Mouse (Mus musculus) cerebellum, adult 2 months (tissue): ENCODE measurements at regions not wholly inside any gene's neighbourhood (a gene's known extent, or its start where the extent isn't known, plus 50 kb on each side); places are given as distances from the start of the nearest gene placed in this dataset.

Experiments
- DNase-seq, 2 experiments: peaks; one replicate each; pipeline ENCODE4 v3.0.0; 2021
- H3K27ac ChIP-seq: fragments of 200-500 bp; 2 replicates; pipeline ENCODE4 v1.5.1; 2012; ENCODE audit warnings: low read length, control low read depth, inconsistent platforms; ENCODE audit not compliant: insufficient read depth
- H3K27me3 ChIP-seq: fragments of 200-500 bp; 2 replicates; pipeline ENCODE4 v1.6.1; 2012; ENCODE audit warnings: inconsistent platforms, mild to moderate bottlenecking, low read length, moderate library complexity; ENCODE audit not compliant: control insufficient read depth, insufficient read depth
- H3K4me1 ChIP-seq: fragments of 200-500 bp; 2 replicates; pipeline ENCODE4 v1.6.1; 2011; ENCODE audit warnings: low read length; ENCODE audit not compliant: control insufficient read depth, insufficient read depth
- H3K4me3 ChIP-seq: fragments of 200-500 bp; replicated peaks from 2 replicates; pipeline ENCODE3; 2011; ENCODE audit warnings: mild to moderate bottlenecking, low read depth, low read length, control low read depth; ENCODE audit not compliant: insufficient read depth
- CTCF ChIP-seq: fragments of 200-500 bp; IDR thresholded peaks from 2 replicates; pipeline ENCODE4 v1.5.1; 2011; ENCODE audit warnings: low read depth, mild to moderate bottlenecking, control low read depth, low read length, moderate library complexity, borderline replicate concordance; ENCODE audit not compliant: insufficient read depth
- POLR2A ChIP-seq: fragments of 200-500 bp; IDR thresholded peaks from 2 replicates; pipeline ENCODE4 v1.6.1; 2011; ENCODE audit warnings: low read length, control low read depth, borderline replicate concordance; ENCODE audit not compliant: insufficient read depth
- WGBS: fragments of 180-500 bp; shearing (Covaris S2); methylation state at CpG from one replicate; pipeline ENCODE4 v1.1.7; 2018; 5-methylcytosine and 5-hydroxymethylcytosine counted together

DNA sequence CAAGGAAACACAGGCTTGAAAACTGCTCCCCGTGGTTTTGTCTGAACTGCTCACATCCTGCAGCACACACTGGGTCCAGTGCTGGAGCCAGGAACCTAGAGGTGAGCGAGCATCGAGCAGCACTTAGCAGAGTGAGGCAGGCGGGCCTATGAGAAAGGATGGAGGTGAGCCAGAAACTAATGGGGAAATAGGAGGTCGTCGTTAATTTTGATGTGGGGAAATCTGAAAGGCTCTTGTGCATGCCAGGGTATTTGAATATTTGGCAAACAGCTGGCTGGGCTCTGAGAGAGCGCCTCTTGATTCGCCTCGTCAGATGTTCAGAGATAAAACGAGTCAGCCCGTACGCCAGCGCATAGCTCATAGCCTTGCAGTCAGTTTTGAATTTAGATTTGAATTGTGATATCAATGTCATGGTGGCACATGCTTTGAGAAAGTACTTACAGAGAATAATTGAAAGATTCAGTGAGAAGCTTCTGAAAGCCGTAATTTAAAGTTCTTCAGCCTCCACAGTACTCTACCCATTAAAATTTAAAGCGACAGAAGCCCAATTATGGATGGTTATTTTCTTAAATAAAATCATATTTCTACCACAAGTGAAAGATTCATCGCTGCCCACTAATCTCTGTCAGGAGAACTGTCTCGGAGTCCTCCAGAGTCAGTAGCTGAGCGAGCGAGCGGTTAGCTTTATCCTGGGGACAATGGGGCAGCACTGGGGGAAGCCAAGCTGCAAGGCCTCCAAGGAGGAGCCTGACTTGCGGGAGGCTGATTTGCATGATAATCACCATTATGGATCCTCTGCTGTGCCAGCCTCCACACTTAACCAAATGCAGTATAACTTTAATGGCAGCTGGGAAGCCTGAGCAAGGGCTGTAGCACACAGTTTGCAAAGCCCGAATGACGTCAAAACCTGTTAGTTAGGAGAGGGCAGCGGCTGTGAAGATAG lies 227.9 kb upstream of the Nr2f1 start:
- Histone ChIP-seq H3K27ac (no peak overlapping the region), H3K4me3 (peak overlapping the region; percentile 41), H3K4me1 (0 out of 2 replicates have a peak, but pooled peaks cover 3% of the 10 kb centered on the region), H3K27me3 (no peaks in the 10 kb centered on the region)
- DNase-seq = peak; percentile 20 to 21
- WGBS = 18% methylated on average over 24 of the region's 24 CpGs
- TF ChIP-seq CTCF (no peak), POLR2A (no peak)

- TF ChIP-seq CTCF (no peak), POLR2A (no peak)
- Histone ChIP-seq H3K4me1 (0 out of 2 replicates have a peak, but pooled peaks cover 3% of the 10 kb centered on the region), H3K27me3 (no peaks in the 10 kb centered on the region), H3K27ac (no peak overlapping the region), H3K4me3 (no peak overlapping the region)
- 48% methylated on average over 8 of the region's 8 CpGs for WGBS
- peak in 1 of 2 experiments; percentile 5 for DNase-seq
Measured at GRCm38 (mm10) chr13:78426306-78426921, 226.9 kb upstream of the Nr2f1 start.

DNA sequence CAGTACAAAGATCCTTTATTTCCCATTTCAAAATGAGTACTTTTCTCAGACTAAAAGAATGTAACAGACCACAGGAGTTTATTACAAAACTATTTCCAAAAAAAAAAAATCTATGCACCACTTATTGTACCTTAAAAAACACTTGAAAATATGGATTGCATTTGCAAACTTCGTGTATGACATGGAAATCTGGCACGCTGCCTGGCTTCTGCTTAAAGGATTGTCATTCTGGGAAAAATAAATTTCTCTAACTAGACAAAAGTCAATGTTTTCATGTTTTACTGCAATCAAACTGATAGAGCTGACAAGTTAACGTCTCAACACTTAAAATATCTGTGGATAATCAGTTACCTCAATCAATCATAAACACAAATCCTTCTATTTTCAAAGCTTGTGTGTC lies 205.5 kb upstream of the Nr2f1 start:
- no peak for DNase-seq
- no peak overlapping the region for H3K4me3 ChIP-seq
- H3K27ac ChIP-seq = no peak overlapping the region
- H3K27me3 ChIP-seq = no peaks in the 10 kb centered on the region
- H3K4me1 ChIP-seq = no peaks in the 10 kb centered on the region
- WGBS = 52% methylated on average over 3 of the region's 3 CpGs
- TF ChIP-seq POLR2A (no peak), CTCF (no peak)

- 9% methylated on average over 2 of the region's 2 CpGs for WGBS
- Histone ChIP-seq H3K27me3 (no peaks in the 10 kb centered on the region), H3K4me1 (peaks cover 7% of the 10 kb centered on the region; the same call in 1 of the 2 replicates), H3K4me3 (no peak overlapping the region), H3K27ac (no peak overlapping the region)
- TF ChIP-seq CTCF = no peak
- no peak for TF ChIP-seq POLR2A
- peak; percentile 15 to 72 for DNase-seq
Measured at GRCm38 (mm10) chr13:78383761-78384160, 184.2 kb upstream of the Nr2f1 start.

DNA sequence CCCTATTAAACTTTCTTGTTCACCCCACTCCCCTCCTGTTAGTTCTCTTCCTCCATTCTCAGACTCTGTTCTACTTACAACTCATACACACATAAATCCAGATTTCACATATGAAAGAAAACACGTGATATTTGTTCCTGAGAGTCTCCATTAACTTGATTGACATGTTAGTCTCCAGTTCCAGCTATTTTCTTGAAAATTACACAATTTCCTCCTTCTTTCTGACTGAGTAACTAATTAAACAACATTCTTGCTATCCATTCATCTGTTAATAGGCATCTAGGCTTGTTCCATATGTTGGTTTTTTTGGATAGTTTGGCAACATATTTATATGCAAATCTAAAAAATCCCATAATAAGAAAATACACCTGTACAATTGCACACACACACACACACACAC lies 161.7 kb upstream of the Nr2f1 start:
- Histone ChIP-seq H3K27me3 (no peaks in the 10 kb centered on the region), H3K27ac (no peak overlapping the region), H3K4me3 (no peak overlapping the region), H3K4me1 (no peaks in the 10 kb centered on the region)
- DNase-seq = no peak
- no peak for TF ChIP-seq CTCF
- no peak for TF ChIP-seq POLR2A
- WGBS = 41% methylated on average over 1 of the region's 1 CpGs

DNA sequence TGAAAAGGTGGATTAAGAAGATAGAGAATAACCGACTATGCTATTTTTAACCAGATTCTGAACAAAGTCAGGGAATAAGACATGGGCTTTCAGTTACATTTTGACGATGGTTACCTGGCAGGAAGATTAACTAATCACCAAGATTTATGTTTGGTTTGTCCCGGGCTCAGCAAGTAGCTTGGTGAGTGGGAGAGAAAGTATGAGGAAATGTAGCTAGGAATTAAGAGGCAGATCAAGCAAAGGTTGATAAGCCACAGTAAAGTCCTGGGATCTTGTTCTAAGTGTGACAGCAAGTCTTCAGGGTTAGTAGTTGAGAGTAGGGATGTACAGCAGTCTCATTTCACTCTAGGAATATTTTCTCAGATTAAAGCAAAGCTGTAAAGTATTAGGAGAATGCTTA lies 149.3 kb upstream of the Nr2f1 start:
- Histone ChIP-seq H3K27ac (no peak overlapping the region), H3K4me3 (no peak overlapping the region), H3K27me3 (no peaks in the 10 kb centered on the region), H3K4me1 (no peaks in the 10 kb centered on the region)
- TF ChIP-seq POLR2A (no peak), CTCF (no peak)
- 75% methylated on average over 3 of the region's 3 CpGs for WGBS
- DNase-seq = no peak

- H3K4me1 ChIP-seq = no peaks in the 10 kb centered on the region
- no peak overlapping the region for H3K4me3 ChIP-seq
- H3K27me3 ChIP-seq = no peaks in the 10 kb centered on the region
- WGBS = 88% methylated on average over 4 of the region's 4 CpGs
- no peak overlapping the region for H3K27ac ChIP-seq
- TF ChIP-seq POLR2A (no peak), CTCF (no peak)
- DNase-seq = no peak
Measured at GRCm38 (mm10) chr13:78324443-78325206, 125.1 kb upstream of the Nr2f1 start.
